Mouse (Mus musculus): Measurements from ENCODE around the gene Il11.
A peak's percentile ranks its signal among the peaks of the same experiment; 100 is the strongest.

- peak; percentile 54; the same call in 1 of the 2 replicates for TF ChIP-seq CHD2 (IDR thresholded peaks at IDR 0.05; ENCODE audit: low read depth, low read length)
- TF ChIP-seq HCFC1 (IDR thresholded peaks at IDR 0.05; ENCODE audit: borderline replicate concordance, insufficient read depth, low read length), result no peak
- TF ChIP-seq ZC3H11A (IDR thresholded peaks at IDR 0.05; ENCODE audit: borderline replicate concordance, low read depth, low read length), result no peak
Observed at GRCm38 (mm10) chr7:4776861-4777830, 5.5 kb downstream of the Il11 start.
